Mouse (Mus musculus) ES-E14 (cell line): ENCODE results near the gene Spns2.

ENCODE experiments used
- CHD2 ChIP-seq: IDR thresholded peaks from 2 replicates; pipeline ENCODE4 v1.6.1; 2014; ENCODE audit warnings: mild to moderate bottlenecking, low read depth, low read length, inconsistent platforms
- HCFC1 ChIP-seq: IDR thresholded peaks from 2 replicates; pipeline ENCODE4 v1.6.1; 2012; ENCODE audit warnings: low read length, inconsistent platforms, borderline replicate concordance; ENCODE audit not compliant: insufficient read depth
- MAFK ChIP-seq: IDR thresholded peaks from 2 replicates; pipeline ENCODE4 v1.6.1; 2014; ENCODE audit warnings: mild to moderate bottlenecking, low read depth, low read length, inconsistent platforms; ENCODE audit not compliant: insufficient read depth
- ZC3H11A ChIP-seq: IDR thresholded peaks from 2 replicates; pipeline ENCODE4 v1.6.1; 2012; ENCODE audit warnings: low read depth, mild to moderate bottlenecking, inconsistent platforms, low read length, borderline replicate concordance
- ZNF384 ChIP-seq: IDR thresholded peaks from 2 replicates; pipeline ENCODE4 v1.6.1; 2012; ENCODE audit warnings: low read depth, low read length, inconsistent platforms

DNA sequence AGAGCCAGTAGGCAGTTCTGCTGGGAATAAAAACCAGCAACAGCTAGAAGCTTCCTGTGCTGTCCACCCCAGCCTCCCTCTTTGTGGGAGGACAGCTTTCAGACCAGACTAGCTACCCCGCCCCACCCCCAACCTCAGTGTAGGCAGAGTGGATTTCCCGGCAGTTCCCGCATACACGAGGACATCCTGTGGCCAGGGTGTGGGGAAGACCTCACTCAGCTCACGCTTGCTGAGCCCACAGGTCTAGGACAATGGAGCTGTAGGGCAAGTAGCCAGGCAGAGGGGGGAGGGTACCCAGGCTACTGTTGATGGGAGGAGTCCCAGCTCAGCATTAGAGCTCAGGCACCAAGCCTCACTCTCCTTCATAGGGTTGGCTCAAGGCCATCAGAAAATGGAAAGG, 20.5 kb downstream of the Spns2 start:
- TF ChIP-seq HCFC1 (no peak), CHD2 (no peak), ZNF384 (no peak), ZC3H11A (no peak), MAFK (no peak)
